Mouse (Mus musculus) left cerebral cortex, postnatal 10 days (tissue): ENCODE results near the gene Stpg4. TPM values are rescaled to one million over a fixed set of nuclear protein-coding genes. Genes with fewer than 3 reads are reported as not detected.
A peak's percentile ranks its signal among the peaks of the same experiment; 100 is the strongest.

Experiments used
- DNase-seq, 2 experiments: peaks; one replicate each; pipeline ENCODE4 v3.0.0; 2021 to 2022; ENCODE audit warnings: low spot score in 2 of 2, mixed read lengths in 1 of 2; ENCODE audit errors: extremely low spot score in 1 of 2
- intact Hi-C: fragments of 180-260 bp; cut with DNase I; formaldehyde crosslinking; loops from one replicate; pipeline ENCODE4 v1.15.1; 2025
- total RNA-seq, 2 experiments: library from RNA; stranded (reverse); gene quantifications; 2 replicates each; pipeline ENCODE4 v1.2.3; 2021

Stpg4 gene
- total RNA-seq, 2 experiments from 2014 or later: 0.56 TPM; not detected in 1

DNA sequence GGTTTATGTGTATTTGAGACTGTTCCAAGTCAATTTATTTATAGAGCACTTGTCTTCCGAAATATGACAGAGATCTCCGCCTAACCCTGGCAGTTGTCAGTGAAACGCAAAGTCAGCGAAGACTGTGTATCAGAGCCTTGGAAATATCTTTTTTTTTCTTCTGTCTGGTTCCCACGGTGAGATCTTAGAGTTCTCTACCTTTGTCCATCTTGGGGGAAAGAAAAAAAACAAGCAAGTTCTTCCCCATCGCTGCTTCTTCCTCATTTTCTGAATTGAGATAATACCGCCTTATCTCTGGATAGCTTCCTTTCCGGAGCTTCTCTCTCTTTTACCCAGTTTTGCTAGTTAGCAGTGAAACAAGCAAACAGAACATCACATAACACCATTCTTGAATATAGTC, 21.3 kb upstream of the Stpg4 start:
- intact Hi-C loops: loop anchor here (5.0 kb wide), 1 partner anchor 117 kb away; no protein-coding TSS in a partner anchor
- no peak for DNase-seq

DNA sequence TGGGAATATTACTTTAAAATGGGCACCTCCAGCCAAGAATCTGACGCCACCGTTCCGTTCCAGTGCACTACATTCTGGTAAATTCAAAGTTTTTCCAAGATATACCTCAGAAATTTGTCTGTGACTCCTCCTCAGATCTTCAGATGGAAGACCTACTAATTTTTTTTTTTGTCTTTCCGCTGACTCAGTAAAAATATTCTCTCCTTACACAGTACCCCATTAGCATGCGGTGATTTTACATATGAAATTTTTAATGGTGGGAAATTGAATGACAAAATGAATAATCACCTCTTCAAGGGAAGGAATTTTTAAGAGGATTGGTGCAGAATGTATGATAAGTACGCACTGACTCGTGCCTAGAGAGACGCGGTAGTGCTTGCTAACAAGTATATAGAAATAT, 20.8 kb upstream of the Stpg4 start:
- intact Hi-C loops: loop anchor here (5.0 kb wide), 1 partner anchor 116 kb away; no protein-coding TSS in a partner anchor
- no peak for DNase-seq

DNA sequence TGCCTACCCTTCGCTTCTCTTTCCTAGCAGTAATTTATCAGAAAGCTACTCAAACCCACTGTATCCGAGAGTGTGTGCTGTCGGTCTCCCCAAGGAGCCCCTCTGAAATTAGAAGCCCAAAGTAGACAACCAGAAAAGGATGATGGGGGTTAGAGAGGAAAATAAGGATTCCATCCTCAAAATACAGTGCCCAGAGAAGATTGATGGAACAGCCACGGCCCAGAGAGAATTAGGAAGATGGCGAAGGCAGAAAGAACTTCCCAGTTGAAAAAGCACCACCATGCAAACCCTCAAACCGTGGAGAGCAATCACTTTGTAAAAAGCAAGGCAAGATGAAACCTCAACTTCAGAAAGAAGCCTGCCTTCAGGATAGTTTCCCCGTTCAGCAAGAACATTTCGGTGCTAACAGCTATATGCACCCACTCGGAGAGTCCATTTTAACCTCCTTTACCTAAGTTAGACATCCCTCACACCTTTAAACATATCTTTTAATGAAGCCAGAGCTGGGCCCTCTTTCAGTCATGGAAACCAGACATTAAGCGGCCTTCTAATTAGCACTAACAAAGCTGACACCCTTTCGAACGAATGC, 20.2 kb upstream of the Stpg4 start:
- intact Hi-C loops: loop anchor here (2.0 to 5.0 kb wide), 4 partner anchors 25 to 123 kb away; no protein-coding TSS in a partner anchor
- no peak for DNase-seq

DNA sequence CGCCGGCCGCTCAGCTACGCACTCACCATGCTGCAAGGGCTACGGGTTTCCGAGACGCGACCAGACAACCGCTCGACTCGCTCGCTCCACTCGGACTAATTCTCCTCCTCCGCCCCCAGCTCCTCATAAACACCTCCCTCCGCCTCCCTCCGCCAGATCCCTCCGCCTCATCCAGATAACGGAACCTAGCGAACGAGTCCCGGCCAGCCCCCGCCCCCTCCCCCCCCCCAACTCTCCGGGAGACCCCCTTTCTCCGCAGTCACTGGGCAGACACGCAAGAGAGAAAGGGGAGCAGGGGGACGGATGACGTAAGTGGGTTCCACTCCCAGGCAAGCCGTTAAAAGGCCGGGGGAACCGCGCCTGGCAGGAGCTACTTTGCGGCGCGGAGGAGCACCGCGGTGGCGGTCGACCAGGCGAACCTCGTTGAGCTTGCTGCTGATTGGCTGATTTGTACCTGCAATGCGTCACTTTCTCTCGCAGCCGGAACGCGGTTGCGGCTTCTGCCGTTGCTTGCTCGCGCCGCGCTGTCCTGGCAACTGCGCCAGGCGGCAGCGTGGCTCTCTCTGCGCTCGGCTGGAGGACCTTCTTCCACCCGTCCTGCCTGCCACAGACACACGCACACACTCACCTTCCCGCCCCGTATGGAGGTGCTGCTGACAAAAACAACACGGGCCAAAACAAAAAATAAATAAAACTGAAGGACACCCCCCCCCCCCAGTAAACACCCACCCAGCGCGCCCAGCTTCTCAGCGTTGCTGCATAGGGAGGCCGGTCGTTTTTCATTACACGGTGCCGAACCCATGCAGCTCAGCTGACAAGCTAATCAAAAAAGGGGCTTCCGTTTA, 19.4 kb upstream of the Stpg4 start, which contains the start of gene Calm2:
Gene Calm2 (minus strand): TSS at position 169 of the 845 bp plus-strand sequence.
- intact Hi-C loops: loop anchor here (1.0 to 5.0 kb wide), 6 partner anchors 26 to 131 kb away; no protein-coding TSS in a partner anchor
- DNase-seq: peak; percentile 98 to 99

DNA sequence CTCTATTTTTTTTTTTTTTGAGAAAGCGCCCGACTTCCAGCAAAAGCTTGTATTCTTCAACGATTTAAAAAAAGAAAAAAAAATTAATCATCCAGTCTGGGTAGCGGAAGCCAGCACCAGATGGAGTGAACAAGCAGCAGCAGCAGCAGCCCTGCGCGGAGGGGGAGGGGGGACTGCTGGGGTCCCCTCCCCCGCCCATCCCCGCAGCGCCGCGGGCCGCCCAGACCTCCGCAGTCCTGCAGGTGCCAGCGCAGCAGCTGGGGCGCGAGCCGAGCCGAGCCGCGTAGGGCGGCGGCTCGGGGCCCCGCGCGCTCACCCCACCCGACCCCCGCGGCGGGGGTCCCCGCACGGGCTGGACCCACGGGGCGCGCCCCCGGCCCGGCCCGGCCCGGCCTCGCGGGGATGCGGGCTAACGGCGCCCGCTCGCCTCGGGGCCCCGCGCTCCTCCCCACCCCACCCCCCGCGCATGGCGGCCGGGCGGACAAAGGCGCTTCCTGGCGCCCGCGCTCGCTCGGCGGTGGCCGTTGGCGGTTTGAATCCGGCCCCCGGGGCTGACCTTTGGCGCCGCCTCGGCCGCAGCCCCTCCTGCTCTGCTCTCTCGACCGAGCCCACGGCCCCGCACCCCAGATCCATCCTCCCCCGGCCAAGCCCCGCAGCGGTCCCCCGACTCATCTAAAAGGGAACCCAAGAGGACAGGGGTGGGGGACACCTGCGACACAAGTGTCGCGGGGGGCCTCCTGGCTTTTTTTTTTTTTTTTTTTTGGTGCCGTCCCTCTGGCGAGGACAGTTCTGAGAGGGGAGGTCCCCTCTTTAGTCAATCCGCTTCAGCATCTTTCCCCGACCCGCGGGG, 18.6 kb upstream of the Stpg4 start:
- intact Hi-C loops: loop anchor here (1.0 to 5.0 kb wide), 6 partner anchors 27 to 130 kb away; no protein-coding TSS in a partner anchor
- DNase-seq: peak in 1 of 2 experiments; percentile 87

DNA sequence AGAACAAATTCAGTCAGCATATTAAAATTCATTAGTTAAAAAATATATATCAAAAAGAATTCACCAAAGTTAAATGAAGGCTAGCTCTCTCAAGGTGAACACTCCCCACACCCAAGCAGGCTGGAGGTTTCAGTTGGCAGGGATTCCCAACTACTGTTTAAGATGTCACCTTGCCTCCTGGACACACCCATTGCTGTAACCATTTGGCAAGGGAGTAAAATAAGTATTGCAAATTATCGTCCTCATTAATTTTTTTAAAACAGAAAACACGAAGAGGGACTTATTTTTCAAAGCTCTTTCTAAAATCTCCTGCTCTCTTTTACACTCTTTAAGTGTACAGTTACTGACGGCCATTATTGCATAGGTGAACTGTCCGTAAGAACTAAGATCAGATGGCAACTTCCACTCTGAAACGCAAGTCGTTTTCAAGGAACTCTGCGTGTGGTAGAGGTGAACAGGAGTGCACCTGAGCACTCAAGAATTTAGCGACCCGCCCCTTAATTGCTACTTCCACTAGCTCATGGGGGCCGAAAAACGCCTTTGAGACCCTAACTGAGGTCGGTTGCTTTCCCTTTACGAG, 17.9 kb upstream of the Stpg4 start:
- no peak for DNase-seq
- intact Hi-C loops: loop anchor here (5.0 kb wide), 1 partner anchor 113 kb away; no protein-coding TSS in a partner anchor

DNA sequence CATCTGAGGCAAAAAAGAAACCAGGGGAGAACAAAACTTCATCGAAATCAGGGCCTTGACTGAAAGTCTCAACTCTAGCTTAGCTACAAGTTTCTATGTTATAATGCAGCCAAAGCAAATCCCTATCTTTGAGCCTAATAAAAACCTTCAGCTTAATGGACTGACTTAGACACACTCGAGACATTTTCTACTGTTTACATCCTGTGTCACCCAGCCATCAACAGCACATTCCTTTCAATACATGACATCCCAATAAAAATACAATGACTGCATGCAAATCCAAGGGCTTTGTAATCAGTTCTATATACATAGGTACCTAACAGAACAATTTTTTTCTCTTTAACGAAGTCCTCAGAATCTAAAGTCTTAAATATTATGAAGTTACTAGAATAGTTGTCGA, 17.2 kb upstream of the Stpg4 start:
- no peak for DNase-seq
- intact Hi-C loops: loop anchor here (5.0 kb wide), 1 partner anchor 112 kb away; no protein-coding TSS in a partner anchor

DNA sequence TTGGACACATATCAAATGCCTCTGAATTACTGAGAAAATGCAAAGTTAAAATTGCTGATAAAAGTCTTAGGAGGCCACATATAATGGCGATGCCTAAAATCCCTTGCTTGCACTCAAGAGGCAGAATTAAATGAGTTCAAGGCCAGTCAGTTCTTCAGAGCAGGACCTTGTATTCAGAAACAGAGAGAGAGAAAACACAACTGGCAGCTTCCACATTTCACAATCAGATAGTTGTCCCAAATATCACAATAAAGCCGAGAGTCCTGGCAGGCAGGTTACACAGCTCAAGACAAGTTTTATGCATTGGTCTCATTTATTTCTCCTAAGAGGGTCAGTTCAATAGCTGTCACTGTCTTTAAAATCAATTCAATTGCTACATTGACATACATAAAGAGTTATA, 14.0 kb upstream of the Stpg4 start:
- no peak for DNase-seq
- intact Hi-C loops: no loop called here

DNA sequence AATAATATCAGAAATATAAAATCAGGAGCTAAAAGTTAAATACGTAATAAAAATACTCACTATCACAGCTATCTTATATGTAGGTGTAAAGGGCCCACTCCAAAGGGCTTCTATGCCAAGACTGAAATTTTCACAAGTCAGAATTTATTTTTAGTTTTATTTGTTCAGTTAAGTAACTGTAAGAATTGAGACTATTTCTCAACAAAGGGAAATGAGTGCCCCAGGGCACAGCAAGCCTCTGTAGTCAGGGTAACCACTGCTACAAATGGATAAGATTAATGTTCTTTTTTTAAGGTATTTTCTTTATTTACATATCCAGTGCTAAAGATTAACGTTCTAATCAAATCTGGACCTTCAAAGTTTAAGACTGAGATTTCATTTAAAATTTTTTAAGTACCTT, 11.9 kb upstream of the Stpg4 start:
- DNase-seq: no peak
- intact Hi-C loops: no loop called here

DNA sequence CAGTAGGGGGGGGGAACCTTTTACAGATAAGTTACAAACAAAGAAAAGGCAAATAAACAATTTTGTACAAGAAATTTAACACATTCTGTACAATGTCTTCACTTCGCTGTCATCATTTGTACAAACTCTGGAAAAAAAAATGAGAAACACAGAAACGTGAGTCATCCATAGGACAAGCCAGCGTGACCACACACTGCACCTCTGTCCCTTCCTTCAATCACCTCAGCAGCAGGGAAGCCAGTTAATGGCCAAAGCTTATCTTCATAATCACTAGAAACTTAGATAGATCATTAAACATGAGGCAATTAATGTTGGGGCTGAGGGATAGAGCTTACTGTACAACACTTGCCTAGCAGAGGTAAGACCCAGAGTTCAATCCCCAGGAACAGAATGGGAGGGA, 6.4 kb upstream of the Stpg4 start:
- intact Hi-C loops: no loop called here
- no peak for DNase-seq

DNA sequence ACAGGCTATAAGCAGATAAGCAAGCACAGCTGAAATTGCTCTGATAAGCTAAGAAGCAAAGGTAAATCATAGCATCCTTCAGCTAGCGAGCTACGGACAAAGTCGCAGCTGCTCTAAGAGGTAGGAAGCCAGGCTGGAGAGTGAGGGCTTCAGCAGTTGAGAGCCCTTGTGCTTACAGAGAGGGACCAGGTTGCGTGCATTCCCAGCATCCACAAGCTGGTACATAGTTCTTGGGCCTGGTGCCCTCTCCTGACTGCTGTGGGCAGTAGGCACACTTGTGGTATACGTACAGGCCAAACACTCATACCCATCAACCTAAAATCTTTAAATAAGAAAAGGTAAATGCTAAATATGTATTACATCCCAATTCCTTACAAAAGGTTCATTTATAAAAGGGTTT, 5.2 kb upstream of the Stpg4 start:
- no peak for DNase-seq
- intact Hi-C loops: no loop called here

DNA sequence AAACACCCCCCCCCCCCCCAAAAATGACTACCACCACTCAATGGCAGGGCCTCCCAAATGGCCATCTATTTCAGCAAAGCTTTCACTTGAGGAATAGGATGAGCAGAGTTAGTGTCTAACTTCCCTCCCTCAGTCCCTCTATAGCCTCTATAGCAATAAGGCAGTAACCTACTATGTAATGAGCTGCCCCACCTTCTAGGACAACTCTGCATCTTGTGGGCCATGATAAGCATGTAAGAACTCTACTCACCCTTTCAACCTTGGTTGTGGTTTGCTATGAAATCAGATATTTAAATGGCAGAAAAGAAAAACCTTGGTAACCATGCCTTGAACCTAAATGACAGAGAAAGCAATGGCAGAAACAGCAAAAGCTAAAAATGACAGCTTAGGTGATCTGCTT, 4.8 kb upstream of the Stpg4 start:
- intact Hi-C loops: no loop called here
- DNase-seq: no peak

DNA sequence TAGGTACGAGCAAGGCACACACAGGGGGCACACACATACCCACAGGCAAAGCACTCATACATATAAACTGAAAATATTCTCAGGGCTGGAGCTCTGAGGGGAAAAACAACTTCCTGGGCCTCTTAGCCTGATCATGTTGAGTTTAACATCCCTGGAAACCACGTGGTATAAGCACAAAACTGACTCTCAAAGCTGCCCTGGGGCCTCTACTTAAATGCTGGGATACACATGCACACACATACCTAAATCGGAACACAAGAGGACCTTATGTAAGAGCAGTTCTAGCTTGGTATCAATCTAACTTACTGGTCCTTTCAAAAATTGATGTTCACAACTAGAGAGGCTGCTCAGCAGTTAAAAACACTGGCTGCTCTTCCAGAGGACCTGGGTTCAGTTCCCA, 1.9 kb upstream of the Stpg4 start:
- intact Hi-C loops: loop anchor here (5.0 kb wide), 1 partner anchor 52 kb away; no protein-coding TSS in a partner anchor
- DNase-seq: no peak

DNA sequence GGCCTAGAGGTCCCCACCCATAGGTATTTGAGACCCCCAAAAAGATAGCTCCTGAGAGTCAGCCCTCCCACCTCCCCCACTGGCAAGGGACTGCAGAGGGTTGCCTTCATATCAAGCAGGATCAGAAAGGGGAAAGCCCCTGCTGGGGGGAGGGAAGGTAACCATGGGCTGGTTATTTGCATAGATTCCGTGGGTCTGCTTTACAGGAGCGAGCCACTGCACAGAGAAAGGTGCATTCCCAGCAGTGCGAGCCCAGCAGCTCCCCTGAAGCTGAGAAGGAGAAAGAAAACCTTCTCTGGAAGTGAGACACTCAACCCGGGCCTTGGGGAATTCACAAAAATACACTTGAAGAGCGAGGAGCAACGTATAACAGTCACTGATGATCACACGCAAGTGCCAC, 9.5 kb downstream of the Stpg4 start:
- DNase-seq: no peak
- intact Hi-C loops: no loop called here

DNA sequence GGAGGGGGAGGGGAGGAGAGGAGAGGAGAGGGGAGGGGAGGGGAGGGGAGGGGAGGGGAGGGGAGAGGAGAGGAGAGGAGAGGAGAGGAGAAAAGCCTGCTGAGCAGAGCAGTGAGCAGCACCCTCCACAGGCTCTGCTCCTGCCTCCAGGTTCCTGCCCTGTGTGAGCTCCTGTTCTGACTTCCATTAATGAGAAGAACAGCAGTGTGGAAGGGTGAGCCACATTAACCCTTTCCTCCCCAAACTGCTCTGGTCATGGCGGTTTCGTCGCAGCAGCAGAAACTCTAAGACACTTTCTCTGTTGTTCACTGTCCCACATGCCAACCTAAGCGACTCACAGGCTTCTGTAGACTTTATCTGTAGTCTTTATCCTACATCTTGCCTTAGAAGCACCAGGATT, 20.9 kb downstream of the Stpg4 start:
- DNase-seq: no peak
- intact Hi-C loops: no loop called here

DNA sequence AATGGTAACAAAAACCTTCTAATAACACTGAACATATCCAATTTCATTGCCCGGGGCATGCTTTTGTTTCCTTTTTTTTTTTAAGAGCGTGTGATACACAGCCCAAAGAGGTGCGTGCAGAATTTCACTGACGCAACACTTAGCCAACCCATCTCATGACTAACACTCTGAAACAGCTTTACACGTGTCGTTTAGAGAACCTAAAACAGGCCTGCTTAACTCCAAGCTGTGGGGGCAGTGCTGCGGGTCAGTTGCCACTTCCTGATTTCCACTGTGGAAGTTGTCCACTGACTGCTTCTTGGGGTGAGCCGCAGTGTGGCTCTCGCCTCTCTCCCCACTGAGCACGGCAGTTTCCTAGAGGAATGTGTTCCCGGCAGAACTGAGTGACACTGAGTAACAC, 22.0 kb downstream of the Stpg4 start:
- intact Hi-C loops: no loop called here
- no peak for DNase-seq

DNA sequence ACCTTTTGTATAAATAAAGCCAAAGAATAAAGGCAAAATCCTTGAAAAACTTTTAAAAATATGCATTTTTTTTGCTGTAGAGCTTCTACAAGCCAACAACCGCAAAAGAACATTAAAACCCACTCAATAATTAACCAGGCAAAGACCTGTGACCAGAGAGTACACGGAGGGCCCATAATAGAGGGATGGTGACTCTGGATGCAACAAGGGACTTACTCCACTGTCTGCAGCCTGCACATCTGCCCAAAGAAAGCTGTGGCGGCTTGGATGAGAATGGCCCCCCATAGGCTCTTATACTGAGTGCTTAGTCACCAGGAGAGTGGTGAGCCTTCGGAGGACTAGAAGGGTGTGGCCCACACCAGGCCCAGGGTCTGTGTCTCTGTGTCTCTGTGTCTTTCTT, 24.1 kb downstream of the Stpg4 start:
- intact Hi-C loops: no loop called here
- no peak for DNase-seq

DNA sequence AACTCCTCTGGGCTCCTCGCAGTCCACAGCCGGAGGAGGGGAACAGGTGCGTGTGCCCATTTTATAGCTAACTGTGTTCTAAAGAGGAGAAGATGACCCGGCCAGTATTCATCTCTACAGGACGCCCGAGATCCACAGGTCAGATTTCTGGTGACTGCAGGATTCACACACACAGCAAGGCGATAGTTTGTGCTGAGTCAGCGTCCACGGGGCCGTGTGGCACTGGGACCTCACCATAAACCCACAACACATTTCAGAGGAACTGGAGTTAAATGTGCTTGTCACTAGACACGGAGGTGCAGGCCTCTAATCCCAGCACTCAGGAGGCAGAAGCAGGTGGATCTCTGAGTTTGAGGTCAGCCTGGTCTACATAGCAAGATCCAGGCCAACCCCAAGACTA, 25.1 kb downstream of the Stpg4 start:
- DNase-seq: no peak
- intact Hi-C loops: no loop called here

DNA sequence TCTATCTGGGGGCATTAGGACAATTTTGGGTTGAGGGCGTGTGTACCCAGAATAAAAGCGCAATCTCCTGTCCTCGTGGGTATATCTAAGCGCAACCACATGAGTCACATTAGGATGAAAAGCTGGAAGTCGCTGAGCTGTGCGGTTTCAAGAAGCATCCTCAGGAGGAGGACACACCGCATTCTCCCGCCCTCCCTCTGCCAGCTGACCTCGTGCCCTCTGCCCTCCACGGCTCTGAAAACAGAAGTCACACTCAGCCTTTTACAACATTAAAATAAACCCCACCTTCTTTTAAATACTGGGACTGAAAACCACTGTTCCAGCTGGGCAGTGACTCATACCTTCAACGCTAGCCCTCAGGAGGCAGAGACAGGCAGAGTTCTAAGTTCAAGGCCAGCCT, 30.5 kb downstream of the Stpg4 start:
- intact Hi-C loops: no loop called here
- no peak for DNase-seq
